Mouse (Mus musculus): ENCODE measurements around the gene Psg21. TPM values are rescaled to one million over a fixed set of nuclear protein-coding genes. Genes with fewer than 3 reads are reported as not detected.

The Psg21 gene
- not detected in 2 replicates for polyA plus RNA-seq (2012; rRNA removed)

GRCm38 (mm10) chr7:18656625-18657024 is at the start of gene Psg21:
Gene Psg21 (minus strand): TSS chr7:18656725.

GRCm38 (mm10) chr7:18686085-18686484 is 29.6 kb upstream of the Psg21 start, which contains the start of gene Psg20:
Gene Psg20 (minus strand): TSS chr7:18686185.

DNA sequence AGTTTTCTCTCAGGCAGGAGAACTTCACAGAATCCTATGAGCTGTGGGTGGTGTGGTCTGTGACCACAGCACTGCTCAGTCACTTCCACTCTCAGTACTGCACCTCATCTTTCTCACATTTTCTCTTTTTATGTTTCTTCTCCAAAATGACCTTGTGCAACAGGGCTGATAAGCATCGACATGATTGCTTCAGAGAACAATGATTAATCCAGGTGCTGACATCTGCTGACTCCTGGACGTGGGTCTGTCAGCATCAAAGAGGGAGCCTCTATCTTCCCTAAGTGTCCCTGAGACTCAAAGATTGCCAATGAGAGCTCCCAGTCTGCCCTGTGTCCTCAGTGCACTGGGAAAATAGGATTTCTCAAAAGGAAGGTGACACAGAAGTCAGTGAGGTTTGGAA is 40.1 kb downstream of the Psg21 start, which contains the start of gene Psg23:
TSS of gene Psg23 (minus strand) at position 101 of the 400 bp plus-strand sequence.

Other genes with a start within 250 kb of the Psg21 start
- gene Psg28, start 224.7 kb downstream of the Psg21 start, polyA plus RNA-seq (2012; rRNA removed): not detected in 2 replicates
- not detected in 2 replicates for gene Psg26, start 172.5 kb downstream of the Psg21 start, polyA plus RNA-seq (2012; rRNA removed)
- gene Psg25, start 124.5 kb downstream of the Psg21 start, polyA plus RNA-seq (2012; rRNA removed): not detected in 2 replicates
- not detected in 2 replicates for gene Psg27, start 89.4 kb downstream of the Psg21 start, polyA plus RNA-seq (2012; rRNA removed)
- not detected in 2 replicates for gene Psg23, start 40.2 kb downstream of the Psg21 start, polyA plus RNA-seq (2012; rRNA removed)
- gene Psg20, start 29.5 kb upstream of the Psg21 start, polyA plus RNA-seq (2012; rRNA removed): not detected in 2 replicates
- 0.04 and 0.05 TPM in 2 replicates for gene Psg22, start 61.4 kb upstream of the Psg21 start, polyA plus RNA-seq (2012; rRNA removed)
- 0.02 TPM in 1 of 2 replicates, not detected in the other for gene Psg19, start 141.8 kb upstream of the Psg21 start, polyA plus RNA-seq (2012; rRNA removed)
- gene Psg17, start 164.9 kb upstream of the Psg21 start, polyA plus RNA-seq (2012; rRNA removed): 0.01 TPM in 1 of 2 replicates, not detected in the other
- 0.53 and 0.58 TPM in 2 replicates for gene Mill2, start 183.2 kb upstream of the Psg21 start, polyA plus RNA-seq (2012; rRNA removed)
- 92.2 and 111 TPM in 2 replicates for gene Pglyrp1, start 214.6 kb upstream of the Psg21 start, polyA plus RNA-seq (2012; rRNA removed)

Data from liver, embryonic 18 days (tissue).